Mouse (Mus musculus): ENCODE measurements around the gene Ttll2. TPM values are rescaled to one million over a fixed set of nuclear protein-coding genes. Genes with fewer than 3 reads are reported as not detected.
"Not testable (repeated sequence)": the region's sequence is repeated elsewhere in the genome, so short reads cannot be mapped to it uniquely, and the experiment has no call there.

Gene Ttll2
- total RNA-seq, 2 experiments from 2014 or later: not detected

- DNase-seq: peak; percentile 10
Observed at GRCm38 (mm10) chr17:7360749-7361465, 8.4 kb upstream of the Ttll2 start.

- DNase-seq: not testable (repeated sequence)
Observed at GRCm38 (mm10) chr17:7359806-7360205, 7.3 kb upstream of the Ttll2 start.

- not testable (repeated sequence) for DNase-seq
Observed at GRCm38 (mm10) chr17:7348765-7349164, 3.7 kb downstream of the Ttll2 start.

GRCm38 (mm10) chr17:7337381-7337780, 15.1 kb downstream of the Ttll2 start:
- DNase-seq: not testable (repeated sequence)

- not testable (repeated sequence) for DNase-seq
Observed at GRCm38 (mm10) chr17:7332745-7333144, 19.8 kb downstream of the Ttll2 start.

GRCm38 (mm10) chr17:7326415-7326814, 26.1 kb downstream of the Ttll2 start:
- not testable (repeated sequence) for DNase-seq

- DNase-seq: not testable (repeated sequence)
Observed at GRCm38 (mm10) chr17:7324346-7324745, 28.1 kb downstream of the Ttll2 start, which contains the start of gene Tcp10a. TSS of gene Tcp10a (plus strand) at chr17:7324646.

GRCm38 (mm10) chr17:7319789-7320188, 32.7 kb downstream of the Ttll2 start:
- not testable (repeated sequence) for DNase-seq

GRCm38 (mm10) chr17:7315693-7316382, 36.7 kb downstream of the Ttll2 start:
- DNase-seq: not testable (repeated sequence)

GRCm38 (mm10) chr17:7306278-7307196, 46.0 kb downstream of the Ttll2 start:
- DNase-seq: not testable (repeated sequence)

Other genes starting within 250 kb of the Ttll2 start
- 10 to 100 TPM; 42.5 to 45.1 TPM for gene Rps6ka2, start 182.6 kb downstream of the Ttll2 start, total RNA-seq (2021)
- not detected for gene Tcp10a, start 28.1 kb downstream of the Ttll2 start, total RNA-seq (2021)
- gene Gm49630, start 19.3 kb upstream of the Ttll2 start, total RNA-seq (2021): not detected
- gene Unc93a2, start 32.8 kb upstream of the Ttll2 start, total RNA-seq (2021): not detected